Mouse (Mus musculus) T-helper 2 cell (primary cell): ENCODE data around the gene Dpm2.

Experiments
- in situ Hi-C: fragments of 300-600 bp; cut with MboI, MseI; formaldehyde crosslinking; loops from one replicate; pipeline ENCODE4 v1.15.1; 2025; ENCODE audit warnings: high pct_unique_total_duplicates

Gene Dpm2

DNA sequence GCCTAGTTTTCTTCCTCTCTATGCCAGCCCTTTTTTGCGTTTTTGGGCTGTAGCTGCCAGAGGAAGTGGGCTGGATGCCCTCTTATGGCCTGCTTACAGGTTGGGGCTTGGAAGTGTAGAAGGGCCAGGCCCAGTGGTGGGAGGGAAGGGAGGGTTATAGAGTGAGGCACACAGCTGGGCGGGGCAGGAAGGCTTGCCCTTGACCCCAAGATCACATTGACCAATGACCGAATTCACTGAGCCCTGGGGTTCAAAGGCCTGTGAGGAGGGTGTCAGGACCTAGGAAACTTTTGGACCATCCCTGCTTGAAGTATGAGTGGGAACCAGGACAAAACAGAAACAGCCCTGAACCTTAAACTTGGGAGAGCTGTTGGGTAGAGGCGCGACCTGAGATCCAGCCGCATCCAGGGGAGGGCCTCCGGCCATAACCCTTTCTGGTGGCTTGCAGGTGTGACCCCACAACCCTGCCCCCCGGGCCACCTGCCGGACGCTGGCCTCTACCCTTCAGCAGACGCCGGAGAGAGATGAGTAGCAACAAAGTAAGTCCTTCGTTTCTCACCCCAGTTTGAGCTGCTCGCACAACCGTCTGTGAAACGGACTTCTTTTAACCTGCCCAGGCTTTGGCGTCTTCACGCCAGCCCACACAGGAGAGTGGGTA, 38.2 kb downstream of the Dpm2 start:
- in situ Hi-C loops = loop anchor here (10.0 kb wide), 1 partner anchor 86 kb away; no protein-coding TSS in a partner anchor

DNA sequence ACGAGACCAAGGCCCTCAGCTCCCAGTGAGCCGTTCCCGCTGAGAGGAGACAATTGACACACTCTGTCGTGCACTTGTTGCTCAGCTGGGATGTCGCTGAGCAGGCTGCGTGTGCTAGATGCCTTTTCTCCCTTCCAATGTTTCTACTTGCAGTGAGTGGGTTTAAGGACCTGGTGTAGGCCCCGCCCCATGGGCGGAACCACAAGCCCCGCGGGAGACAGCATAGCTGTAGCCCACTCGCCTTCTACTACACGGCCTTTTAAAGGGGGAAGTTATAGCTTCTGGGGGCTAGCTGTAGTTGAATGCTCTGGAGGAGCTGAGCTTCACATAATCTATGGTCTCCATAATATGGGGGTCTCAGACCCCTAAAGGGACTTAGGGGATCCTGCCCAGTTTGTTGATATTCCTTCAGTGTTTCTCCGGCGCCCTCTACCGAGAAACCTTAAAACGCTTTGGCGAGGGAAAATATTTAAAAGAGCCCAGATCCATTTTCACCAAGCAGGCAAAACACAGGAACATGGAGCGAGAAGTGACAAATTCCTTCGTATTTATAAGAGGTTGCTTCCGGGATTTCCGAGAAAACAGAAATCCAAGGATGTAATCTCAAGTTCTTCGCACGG, 40.1 kb downstream of the Dpm2 start:
- in situ Hi-C loops = no loop called here

DNA sequence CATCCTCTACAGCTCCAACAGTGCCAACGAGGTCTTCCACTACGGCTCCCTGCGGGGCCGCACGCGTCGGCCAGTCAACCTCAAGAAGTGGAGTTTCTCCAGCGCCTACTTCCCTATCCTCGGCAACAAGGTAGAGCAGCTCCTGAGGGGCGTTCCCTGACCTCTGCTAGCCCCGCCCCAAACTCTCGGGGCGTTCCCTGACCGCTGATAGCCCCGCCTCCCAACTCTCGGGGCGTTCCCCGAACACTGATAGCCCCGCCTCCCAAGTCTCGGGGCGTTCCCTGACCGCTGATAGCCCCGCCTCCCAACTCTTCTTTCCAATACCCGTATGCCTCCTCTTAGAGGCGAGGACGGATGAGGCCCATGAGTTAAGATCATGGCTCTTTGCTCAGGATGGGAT, 41.6 kb downstream of the Dpm2 start:
- in situ Hi-C loops = no loop called here

DNA sequence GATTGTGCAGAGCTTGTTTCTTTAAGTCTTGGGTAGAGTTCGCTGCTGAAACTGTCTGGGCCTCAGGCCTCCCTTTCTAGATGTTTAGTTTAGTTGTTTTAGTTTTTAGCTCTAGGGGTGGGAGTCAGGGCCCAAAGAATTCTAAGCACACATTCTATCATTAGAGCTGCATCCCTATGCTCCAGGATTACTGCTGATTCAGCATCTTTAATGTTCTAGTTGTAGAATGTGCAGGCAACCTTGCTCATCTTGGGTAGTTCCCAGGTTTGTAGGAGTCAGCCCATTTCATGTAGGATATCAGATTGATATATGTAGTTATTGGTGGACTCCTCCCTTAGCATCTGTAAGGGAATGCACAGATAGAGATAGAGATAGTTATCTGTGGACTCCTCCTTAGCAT, 46.5 kb downstream of the Dpm2 start:
- in situ Hi-C loops = no loop called here

DNA sequence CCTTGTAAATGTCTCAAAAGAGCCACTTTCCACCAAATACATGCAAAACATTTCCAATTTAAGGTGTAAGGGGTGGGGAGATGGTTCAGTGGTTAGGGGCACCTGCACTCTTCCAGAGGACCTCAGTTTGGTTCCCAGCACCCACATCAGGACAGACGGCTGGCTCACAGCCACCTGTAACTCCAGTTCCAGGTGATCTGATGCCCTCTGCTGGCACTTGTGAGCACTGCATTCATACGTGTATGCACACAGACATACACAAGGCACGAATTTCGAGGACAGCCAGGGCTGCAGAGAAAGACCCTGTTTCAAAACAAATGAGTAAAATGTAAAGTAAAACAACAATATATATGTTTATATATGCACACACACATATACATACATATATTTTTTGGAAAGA, 46.9 kb downstream of the Dpm2 start:
- in situ Hi-C loops = no loop called here

DNA sequence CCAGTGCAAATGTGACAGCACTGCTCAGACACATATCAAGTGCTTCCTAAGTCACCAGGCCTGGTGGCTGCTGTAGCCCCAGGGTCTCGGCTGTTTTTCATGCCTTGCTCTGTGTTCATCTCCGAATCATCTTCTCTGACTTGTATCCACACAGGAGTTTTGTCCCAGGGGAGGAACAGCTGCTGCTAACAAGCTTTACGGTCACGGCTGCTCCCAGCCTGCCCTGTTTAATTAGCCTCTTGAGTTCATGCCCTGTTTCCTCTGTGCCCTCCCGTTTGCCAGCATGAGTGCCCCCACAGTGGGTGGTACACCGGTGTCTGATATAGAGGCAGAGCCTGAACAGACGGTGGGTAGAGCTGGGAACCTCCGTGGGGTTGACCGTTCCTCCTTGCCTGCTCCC, 47.4 kb downstream of the Dpm2 start:
- in situ Hi-C loops = no loop called here

DNA sequence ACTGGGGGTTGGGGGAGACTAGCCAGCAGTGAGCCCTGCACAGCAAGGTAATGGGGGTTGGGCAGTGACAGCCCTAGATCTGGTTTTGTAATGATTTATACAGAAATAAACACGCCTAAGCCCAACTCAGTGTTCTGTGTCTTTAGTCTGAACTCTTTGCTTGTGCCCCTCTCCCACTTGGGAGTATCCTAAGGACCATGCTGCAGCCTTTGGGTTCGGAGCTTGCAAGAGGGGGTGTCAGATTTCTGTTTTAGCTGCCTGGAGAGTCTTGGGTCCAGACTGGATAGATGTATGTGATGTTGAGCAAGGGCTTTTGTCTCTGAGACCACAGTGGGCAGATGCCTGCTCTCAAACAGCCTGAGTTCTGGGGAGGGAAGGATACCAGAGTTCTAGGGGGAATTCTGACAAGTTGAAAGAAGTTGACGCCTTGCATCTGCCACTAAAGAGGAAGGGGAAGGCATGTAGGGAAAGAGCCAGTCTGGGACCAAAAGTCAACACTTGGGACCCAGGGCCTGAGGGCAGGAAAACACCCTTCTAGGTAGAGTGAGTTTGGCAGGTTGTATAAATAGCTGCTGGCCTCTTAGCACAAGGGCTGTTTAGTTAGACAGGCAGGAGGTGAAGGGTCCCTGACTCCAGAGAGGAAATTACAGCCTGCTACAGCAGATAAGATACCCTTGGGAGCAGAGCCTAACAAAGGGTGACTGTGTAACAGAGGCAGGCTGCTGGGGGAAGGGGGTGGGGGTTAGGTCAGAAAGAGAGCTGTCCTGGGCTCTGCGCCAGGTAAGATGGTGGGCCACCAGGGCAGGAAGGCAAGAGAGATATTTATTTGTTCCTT, 50.2 kb downstream of the Dpm2 start:
- in situ Hi-C loops = no loop called here

DNA sequence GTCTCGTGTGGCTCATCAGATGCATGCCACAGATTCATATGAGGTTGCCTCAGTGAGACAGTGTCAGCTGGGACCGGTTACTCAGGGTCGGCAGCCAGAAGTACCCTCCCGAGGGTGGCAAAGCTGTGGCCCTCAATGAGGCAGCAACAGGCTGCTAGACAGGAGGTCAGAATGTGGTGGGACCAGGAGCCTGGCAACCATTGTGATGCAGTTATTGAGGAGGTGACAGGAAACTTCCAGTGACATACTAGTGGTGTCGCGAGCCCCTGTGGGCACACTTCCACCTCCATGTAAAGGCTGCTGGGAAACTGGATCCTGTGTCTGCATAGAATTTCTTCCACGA, 50.8 kb downstream of the Dpm2 start, which contains the start of gene Ak1:
Ak1 (plus strand) TSS at position 242 of the 343 bp plus-strand sequence.
- in situ Hi-C loops = no loop called here
